Mouse (Mus musculus) cortical plate, adult 2 months (tissue): ENCODE measurements around the gene Ank3.

Experiments
- CTCF ChIP-seq: fragments of 200-500 bp; IDR thresholded peaks from 2 replicates; pipeline ENCODE4 v1.5.1; 2011; ENCODE audit warnings: mild to moderate bottlenecking, control low read depth, low read length; ENCODE audit not compliant: insufficient read depth; ENCODE audit errors: extremely low read depth
- POLR2A ChIP-seq: fragments of 200-500 bp; IDR thresholded peaks from 2 replicates; pipeline ENCODE4 v1.6.1; 2011; ENCODE audit warnings: mild to moderate bottlenecking, low read length, control low read depth; ENCODE audit not compliant: insufficient read depth; ENCODE audit errors: extremely low read depth

GRCm38 (mm10) chr10:69562931-69563330 lies 164.4 kb downstream of the Ank3 start:
- TF ChIP-seq CTCF (no peak), POLR2A (no peak)
